Mouse (Mus musculus) mature B cell (primary cell): ENCODE data around the gene Shisa2.

ENCODE experiments used
- in situ Hi-C: fragments of 300-500 bp; cut with MboI; formaldehyde crosslinking; loops from 2 replicates; pipeline ENCODE4 v1.14.3; 2019

Shisa2 gene

GRCm38 (mm10) chr14:59630096-59630495 is 5.0 kb downstream of the Shisa2 start:
- in situ Hi-C loops = no loop called here

DNA sequence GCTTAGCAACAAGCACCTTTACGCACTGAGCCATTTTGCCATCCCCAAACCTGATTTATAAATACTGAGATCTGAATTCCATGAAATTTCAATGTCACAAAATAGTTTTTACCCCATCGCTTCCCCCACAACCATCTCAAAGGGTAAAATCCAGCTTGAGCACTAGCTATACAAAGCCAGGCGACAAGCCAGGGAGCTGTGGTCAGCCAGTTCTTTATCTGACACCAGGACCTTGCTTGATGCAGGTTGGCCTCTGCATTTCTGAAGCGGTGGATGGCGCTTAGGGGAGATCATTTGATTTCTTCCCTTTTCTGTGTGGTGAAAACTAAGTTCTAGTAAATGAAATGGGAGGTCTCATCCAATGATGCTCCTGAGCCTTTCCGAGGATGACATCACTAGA is 7.0 kb downstream of the Shisa2 start:
- in situ Hi-C loops = no loop called here

- in situ Hi-C loops = no loop called here
Measured at GRCm38 (mm10) chr14:59633295-59633898, 8.3 kb downstream of the Shisa2 start.

DNA sequence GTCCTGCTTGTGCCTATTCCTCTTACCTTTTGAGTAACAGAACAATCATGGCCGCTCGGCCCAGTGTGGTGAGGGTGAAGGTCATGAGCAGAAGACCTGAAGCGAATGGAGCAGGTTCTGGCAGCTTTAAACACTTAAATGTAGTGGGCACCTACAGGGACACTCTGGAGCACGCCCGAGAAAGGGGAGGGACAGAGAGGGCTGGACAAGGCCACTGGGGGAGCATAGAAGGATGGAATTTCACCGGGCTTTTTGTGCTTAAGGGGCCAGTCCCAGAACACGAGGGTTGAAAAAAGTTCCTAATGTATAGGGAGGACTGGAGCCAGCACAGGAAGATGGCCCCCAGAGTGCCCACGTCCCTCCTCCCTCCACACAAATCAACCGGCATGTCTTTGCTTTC is 8.9 kb downstream of the Shisa2 start:
- in situ Hi-C loops = no loop called here

DNA sequence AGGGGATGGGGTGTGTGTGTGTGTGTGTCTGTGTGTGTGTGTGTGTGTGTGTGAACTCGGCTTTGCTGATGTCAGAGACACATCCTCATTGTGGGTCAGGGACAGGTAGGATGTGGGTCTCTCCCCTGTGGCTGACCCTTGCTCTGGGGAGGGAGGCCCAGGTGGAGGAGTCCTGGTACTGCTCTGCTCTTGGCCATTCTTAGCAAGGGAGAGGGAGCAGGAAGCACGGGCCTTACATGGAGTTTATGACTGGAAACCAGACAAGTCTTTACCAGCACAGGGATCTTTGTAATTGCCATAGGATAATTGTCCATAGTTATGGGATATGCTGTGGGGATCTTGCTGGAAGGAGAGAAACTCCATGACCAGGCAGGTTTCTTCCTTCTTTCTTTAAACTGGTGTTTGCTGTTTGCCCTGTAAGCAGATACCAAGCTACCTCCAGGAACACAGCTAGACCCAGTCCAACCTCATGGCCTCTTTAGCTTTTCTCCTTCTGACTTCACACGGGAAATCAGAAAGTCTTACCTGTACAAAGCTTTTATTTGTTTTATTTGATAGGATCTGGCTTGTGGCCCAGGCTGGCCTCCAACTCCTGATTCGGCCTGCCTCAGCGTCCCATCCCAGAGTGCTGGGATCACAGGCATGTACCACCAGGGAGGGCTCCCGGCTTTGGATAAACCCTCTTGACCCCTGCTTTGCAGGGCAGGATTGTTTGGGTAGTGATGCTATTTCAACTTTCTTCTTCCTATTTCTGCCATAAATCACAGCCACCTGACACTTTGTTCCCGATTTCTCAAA is 14.0 kb downstream of the Shisa2 start:
- in situ Hi-C loops = no loop called here

GRCm38 (mm10) chr14:59641856-59642255 is 16.7 kb downstream of the Shisa2 start:
- in situ Hi-C loops = no loop called here

DNA sequence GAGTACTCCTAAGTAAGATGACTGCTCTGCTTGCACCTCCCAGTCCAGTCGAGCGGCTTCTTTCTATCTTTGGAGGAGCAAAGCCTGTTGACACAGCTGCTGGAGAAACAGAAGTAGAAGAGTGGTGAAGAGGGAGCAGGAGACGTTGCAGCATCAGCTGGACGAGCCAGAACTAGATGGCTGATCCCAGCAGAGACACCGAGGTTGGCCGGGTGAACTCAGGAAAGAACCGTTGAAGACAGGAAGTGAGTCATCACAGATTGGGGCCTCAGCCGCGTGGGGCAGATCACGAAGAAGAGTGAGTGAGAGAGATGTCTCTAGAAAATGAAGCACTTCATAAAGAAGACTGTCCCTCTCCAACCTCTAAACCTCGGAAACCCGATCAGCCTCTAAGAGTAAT is 18.5 kb downstream of the Shisa2 start:
- in situ Hi-C loops = no loop called here

DNA sequence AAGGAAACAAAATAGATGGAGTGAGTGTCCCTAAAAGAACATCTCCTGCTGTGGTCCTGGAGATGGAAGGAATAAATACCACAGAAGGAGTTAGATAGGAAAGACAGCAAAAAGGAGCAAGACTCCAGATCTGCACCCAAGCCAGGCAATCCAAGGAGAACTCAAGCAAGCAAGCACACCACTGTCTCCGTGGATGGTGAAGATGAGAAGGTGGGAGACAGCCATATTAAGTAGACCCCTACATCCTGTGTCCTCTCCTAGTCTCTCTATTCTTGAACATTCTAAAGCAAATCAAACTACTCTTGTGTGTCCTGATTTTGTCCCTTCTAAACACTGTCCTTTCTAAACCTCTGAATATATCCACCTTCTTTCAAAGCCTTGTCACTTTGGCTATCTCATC is 19.1 kb downstream of the Shisa2 start:
- in situ Hi-C loops = no loop called here

DNA sequence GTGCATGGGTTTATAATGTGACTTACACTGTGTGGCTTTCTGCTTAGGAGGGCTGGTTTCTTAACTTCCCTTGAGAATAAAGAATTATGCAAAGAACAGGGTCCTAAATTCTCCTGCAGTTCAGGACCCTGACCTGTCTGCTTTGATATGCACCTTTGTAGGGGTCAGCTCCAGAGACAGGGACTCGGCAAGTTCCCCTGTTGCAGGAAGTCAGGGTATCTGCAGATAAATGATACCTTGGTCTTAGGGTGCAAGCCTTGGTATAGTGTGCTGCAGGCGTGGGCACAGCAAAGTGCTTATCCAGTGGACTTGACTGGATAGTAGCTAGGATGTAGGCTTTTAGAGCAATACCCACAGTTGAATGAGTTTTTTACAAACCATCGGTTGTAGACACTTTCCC is 19.8 kb downstream of the Shisa2 start:
- in situ Hi-C loops = no loop called here

DNA sequence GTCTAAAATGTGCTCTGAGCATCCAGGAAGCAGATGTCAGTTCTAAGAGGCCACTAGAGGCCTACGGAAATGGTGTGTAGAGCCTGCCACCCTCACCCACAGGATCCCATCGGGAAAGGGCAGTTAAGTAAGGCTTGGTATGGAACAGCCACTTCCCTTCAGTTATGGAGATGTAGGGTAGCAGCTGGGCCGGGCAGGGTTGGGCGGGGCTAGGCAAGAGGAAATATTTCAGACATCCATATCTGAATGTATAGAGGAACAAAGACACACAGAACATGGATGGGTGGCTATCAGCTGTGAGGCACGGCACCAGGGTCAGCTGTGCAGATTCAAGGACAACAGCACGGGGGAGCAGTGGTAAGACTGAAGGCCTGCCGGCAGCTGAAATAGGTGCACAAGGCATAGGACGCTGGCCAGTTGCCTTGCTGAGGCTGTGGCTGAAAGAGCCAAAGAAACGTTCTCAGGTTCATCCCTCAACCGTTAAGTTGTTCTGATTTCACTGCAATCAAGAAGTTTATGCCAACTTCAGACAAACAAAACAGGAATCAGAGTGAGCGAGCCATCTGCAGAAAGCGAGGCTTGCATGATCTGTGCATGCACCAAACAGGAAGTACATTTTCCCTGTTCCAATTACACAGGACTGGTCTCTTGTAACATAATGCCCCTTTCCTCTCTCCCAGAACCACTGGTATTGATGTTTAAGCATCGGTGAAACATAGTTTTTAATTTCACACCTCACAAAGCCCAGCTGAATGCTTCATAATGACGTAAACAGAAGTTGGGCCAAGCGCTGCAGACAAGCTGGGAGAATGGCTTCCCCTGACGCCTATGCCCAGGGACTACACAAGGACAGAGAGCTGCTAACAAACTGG is 22.0 kb downstream of the Shisa2 start:
- in situ Hi-C loops = no loop called here

- in situ Hi-C loops = no loop called here
Measured at GRCm38 (mm10) chr14:59648611-59649010, 23.5 kb downstream of the Shisa2 start.

GRCm38 (mm10) chr14:59649337-59649736 is 24.2 kb downstream of the Shisa2 start:
- in situ Hi-C loops = no loop called here

DNA sequence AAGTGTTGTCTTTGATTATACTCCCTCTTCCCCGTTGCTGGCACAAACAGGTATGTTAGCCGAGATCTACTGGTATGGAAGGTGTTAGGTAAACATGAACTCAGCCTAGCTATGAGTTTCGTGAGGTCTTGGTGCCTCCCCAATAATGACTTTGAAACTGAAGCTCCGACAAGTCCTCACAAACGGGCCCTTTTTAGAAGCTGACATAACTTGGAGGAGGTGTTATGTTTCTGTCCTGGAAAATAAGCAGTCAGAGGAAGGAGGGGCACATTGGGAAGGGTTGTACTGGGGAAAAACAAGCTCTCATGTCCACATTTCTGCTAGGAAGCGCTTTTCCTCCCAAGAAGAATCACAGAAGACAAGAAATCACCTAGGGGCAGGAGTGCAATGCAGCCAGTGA is 31.5 kb downstream of the Shisa2 start:
- in situ Hi-C loops = no loop called here

GRCm38 (mm10) chr14:59657098-59657497 is 32.0 kb downstream of the Shisa2 start:
- in situ Hi-C loops = no loop called here

- in situ Hi-C loops = no loop called here
Measured at GRCm38 (mm10) chr14:59672893-59673515, 47.9 kb downstream of the Shisa2 start.

DNA sequence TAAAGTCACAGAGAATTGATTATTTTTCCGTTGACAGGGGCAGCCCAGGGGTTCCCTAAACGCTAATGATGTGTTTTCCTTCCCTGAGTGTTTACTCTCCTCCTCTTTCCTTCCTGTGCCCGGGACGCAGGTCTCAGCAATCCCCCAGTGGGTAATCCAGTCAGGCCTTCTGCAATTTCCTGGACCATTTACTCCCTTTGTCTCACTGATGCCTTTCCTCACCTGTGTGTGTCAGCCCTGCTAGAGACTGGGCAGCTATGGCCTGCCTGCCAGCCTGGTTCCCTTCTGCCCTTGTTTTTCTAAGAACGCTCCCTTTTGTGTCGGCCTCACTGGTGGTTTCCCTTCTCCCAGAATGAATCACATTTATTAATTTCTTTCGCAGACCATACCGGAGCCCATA is 49.4 kb downstream of the Shisa2 start:
- in situ Hi-C loops = no loop called here

DNA sequence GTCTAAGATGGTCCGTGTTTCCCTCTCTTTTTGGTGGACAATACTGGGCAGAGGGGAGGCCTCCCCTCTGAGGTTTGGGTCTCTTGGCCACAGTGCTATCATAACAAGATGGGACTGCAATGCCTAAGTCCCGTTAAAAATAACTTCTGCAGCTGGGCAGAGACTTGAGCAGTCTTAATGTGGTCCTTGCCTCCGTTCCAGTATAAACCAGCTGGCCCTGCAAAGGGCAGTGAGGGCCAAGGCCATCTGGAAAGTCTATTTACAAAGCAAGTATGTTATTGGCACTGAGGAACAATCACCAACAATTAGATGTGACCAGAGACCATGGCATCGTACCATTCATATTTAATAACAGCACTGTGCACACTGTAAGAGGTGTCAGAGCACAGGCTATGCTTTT is 50.2 kb downstream of the Shisa2 start:
- in situ Hi-C loops = no loop called here

GRCm38 (mm10) chr14:59677598-59678003 is 52.5 kb downstream of the Shisa2 start:
- in situ Hi-C loops = no loop called here
